Mouse (Mus musculus): Measurements from ENCODE around the gene Lamc1. TPM values are rescaled to one million over a fixed set of nuclear protein-coding genes. Genes with fewer than 3 reads are reported as not detected.

The Lamc1 gene
- polyA plus RNA-seq, 1 experiment from 2014 or later = 41.6 TPM

DNA sequence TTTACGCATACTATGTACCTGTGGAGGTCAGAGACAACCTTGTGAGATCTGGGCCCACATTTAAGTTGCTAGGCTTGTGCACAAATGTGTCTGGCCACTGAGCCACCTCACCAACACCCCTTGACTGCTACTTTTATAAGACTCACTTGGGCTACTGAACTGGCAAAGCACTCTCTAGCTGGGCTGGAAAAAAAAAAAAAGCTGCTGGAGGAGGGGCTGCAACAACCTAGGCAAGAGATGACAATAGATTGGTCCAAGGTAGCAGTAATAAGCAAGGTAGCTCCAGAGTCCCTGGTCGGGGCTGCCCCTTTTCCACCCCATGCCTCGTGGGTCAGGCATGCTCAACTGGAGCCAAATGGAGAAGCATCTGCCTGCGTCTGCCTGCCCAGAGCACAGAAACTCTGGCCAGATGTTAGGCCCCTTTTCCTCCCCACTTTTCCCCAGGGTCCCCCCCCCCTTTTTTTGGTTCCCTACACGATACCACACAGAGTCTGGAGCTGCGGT is 63.7 kb downstream of the Lamc1 start:
- Histone ChIP-seq H3K36me3 (ENCODE audit: control insufficient read depth, insufficient read depth, low read length) (no peaks in the 10 kb centered on the region), H3K27ac (replicated peaks) (0 out of 2 replicates have a peak overlapping the region, but pooled peaks have one; percentile 13), H3K9ac (ENCODE audit: low read length) (no peak overlapping the region), H3K27me3 (ENCODE audit: control insufficient read depth, insufficient read depth, low read length) (no peaks in the 10 kb centered on the region), H3K4me2 (replicated peaks; ENCODE audit: low read depth) (no peak overlapping the region), H3K4me1 (replicated peaks; ENCODE audit: control insufficient read depth, insufficient read depth) (peaks cover 14% of the 10 kb centered on the region), H3K9me3 (ENCODE audit: control insufficient read depth, low read length) (no peaks in the 10 kb centered on the region), H3K4me3 (ENCODE audit: low read depth, low read length) (no peak overlapping the region)
- DNase-seq (ENCODE audit: low spot score) = no peak
- TF ChIP-seq EP300 (optimal IDR thresholded peaks at IDR 0.05) (no peak), CTCF (IDR thresholded peaks at IDR 0.05; ENCODE audit: low read depth) (no peak)
- 68% methylated on average over 6 of the region's 6 CpGs for WGBS
- no peak for ATAC-seq (ENCODE audit: low FRiP score, low TSS enrichment)

DNA sequence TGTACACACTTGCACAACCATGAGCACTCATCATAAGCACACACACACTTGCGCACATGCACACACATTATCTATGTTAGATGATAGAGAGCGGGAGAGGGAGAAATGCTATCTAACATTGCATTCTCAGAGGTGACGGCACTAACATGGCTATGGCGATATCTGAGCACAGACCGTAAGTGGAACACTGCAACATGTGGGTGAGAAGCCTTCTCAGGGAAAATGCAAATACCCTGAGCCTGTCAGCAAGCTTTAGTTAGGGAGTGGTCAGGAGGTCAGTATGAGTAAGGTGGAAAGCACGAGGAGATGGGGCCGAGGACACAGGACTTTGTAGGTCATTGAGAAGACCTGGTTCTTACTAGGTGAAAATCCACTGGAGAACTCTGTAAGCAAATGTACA is 64.3 kb downstream of the Lamc1 start:
- Histone ChIP-seq H3K4me3 (ENCODE audit: low read depth, low read length) (no peak overlapping the region), H3K27me3 (ENCODE audit: control insufficient read depth, insufficient read depth, low read length) (no peaks in the 10 kb centered on the region), H3K27ac (replicated peaks) (peak overlapping the region; percentile 50; the same call in 1 of the 2 replicates), H3K9ac (ENCODE audit: low read length) (no peak overlapping the region), H3K4me2 (replicated peaks; ENCODE audit: low read depth) (no peak overlapping the region), H3K9me3 (ENCODE audit: control insufficient read depth, low read length) (no peaks in the 10 kb centered on the region), H3K4me1 (replicated peaks; ENCODE audit: control insufficient read depth, insufficient read depth) (peaks cover 14% of the 10 kb centered on the region), H3K36me3 (ENCODE audit: control insufficient read depth, insufficient read depth, low read length) (no peaks in the 10 kb centered on the region)
- ATAC-seq (ENCODE audit: low FRiP score, low TSS enrichment) = peak; percentile 77
- 82% methylated on average over 7 of the region's 7 CpGs for WGBS
- no peak for TF ChIP-seq EP300 (optimal IDR thresholded peaks at IDR 0.05)
- TF ChIP-seq CTCF (IDR thresholded peaks at IDR 0.05; ENCODE audit: low read depth) = no peak
- peak; percentile 53 for DNase-seq (ENCODE audit: low spot score)

DNA sequence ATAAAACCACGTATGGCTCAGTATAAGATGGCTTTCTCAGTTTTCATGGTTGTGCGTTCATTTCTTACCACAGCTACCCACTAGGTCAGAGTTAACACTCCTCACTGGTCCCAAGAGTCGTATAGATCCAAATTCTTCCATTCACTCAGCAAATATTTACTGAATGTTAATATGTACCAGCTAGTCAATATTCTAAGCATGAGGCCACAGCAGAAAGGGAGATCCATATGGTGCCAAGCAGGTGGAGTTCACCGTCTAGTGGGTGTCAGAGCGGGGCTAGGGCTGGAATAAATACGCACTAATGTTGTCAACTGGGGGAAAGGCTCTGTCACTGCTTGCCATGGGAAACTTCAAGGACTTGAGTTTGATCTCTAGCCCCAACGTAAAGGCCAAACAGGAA is 64.9 kb downstream of the Lamc1 start:
- Histone ChIP-seq H3K36me3 (ENCODE audit: control insufficient read depth, insufficient read depth, low read length) (no peaks in the 10 kb centered on the region), H3K9me3 (ENCODE audit: control insufficient read depth, low read length) (no peaks in the 10 kb centered on the region), H3K9ac (ENCODE audit: low read length) (no peak overlapping the region), H3K4me2 (replicated peaks; ENCODE audit: low read depth) (no peak overlapping the region), H3K27me3 (ENCODE audit: control insufficient read depth, insufficient read depth, low read length) (no peaks in the 10 kb centered on the region), H3K4me3 (ENCODE audit: low read depth, low read length) (no peak overlapping the region), H3K27ac (replicated peaks) (peak overlapping the region; percentile 50), H3K4me1 (replicated peaks; ENCODE audit: control insufficient read depth, insufficient read depth) (peaks cover 14% of the 10 kb centered on the region)
- ATAC-seq (ENCODE audit: low FRiP score, low TSS enrichment) (peak; percentile 51), DNase-seq (ENCODE audit: low spot score) (peak; percentile 33)
- TF ChIP-seq EP300 (optimal IDR thresholded peaks at IDR 0.05) (no peak), CTCF (IDR thresholded peaks at IDR 0.05; ENCODE audit: low read depth) (no peak)
- 63% methylated on average over 7 of the region's 7 CpGs for WGBS

DNA sequence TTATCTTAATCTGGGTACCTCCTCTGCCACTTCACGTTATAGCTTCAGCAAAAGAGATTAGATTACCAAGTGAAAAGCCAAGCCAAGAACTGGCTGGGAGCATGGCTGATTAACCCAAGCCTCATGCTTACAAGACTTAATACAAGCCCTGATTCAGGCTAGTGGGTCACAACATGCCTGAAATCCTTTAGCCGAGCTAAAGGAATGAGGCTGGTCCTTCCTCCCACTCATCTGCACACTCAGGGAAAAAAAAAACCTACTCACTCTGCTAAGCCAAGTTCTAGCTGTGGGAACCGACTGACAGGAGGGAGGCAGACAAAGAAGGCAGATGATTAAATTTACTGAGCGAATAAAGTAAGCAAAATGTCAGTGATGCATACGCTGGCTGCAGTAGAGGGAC is 65.7 kb downstream of the Lamc1 start:
- WGBS = 13% methylated on average over 5 of the region's 5 CpGs
- H3K27me3 ChIP-seq (ENCODE audit: control insufficient read depth, insufficient read depth, low read length) = no peaks in the 10 kb centered on the region
- peak overlapping the region; percentile 70 for H3K27ac ChIP-seq (replicated peaks)
- no peak overlapping the region; the same call in 1 of the 2 replicates for H3K4me2 ChIP-seq (replicated peaks; ENCODE audit: low read depth)
- peaks cover 12% of the 10 kb centered on the region for H3K4me1 ChIP-seq (replicated peaks; ENCODE audit: control insufficient read depth, insufficient read depth)
- DNase-seq (ENCODE audit: low spot score) (no peak), ATAC-seq (ENCODE audit: low FRiP score, low TSS enrichment) (no peak)
- TF ChIP-seq CTCF (IDR thresholded peaks at IDR 0.05; ENCODE audit: low read depth) (no peak), EP300 (optimal IDR thresholded peaks at IDR 0.05) (no peak)
- no peak overlapping the region for H3K9ac ChIP-seq (ENCODE audit: low read length)
- no peak overlapping the region for H3K4me3 ChIP-seq (ENCODE audit: low read depth, low read length)
- H3K36me3 ChIP-seq (ENCODE audit: control insufficient read depth, insufficient read depth, low read length) = peaks cover 1% of the 10 kb centered on the region; the same call in 1 of the 2 replicates
- H3K9me3 ChIP-seq (ENCODE audit: control insufficient read depth, low read length) = no peaks in the 10 kb centered on the region

DNA sequence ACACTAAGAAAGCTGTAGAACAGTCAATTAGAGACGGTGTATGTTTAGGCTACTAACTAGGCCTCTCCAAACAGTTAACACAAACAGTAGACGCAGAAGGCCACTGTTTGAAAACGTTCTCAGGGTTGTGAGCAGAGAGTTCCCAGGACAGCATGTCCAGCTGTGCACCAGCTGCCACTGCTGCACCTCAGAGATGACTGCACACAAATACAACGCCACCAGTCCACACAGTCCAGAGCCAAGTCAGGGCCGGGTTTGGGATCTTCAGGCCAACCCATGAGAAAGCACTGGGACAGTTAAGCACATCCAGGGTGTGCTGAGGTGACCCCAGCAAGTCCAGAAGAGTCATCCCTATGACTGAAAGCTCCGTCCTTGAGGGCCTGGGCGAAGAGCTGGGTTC is 67.0 kb downstream of the Lamc1 start:
- DNase-seq (ENCODE audit: low spot score) (peak; percentile 51), ATAC-seq (ENCODE audit: low FRiP score, low TSS enrichment) (peak; percentile 67)
- 32% methylated on average over 7 of the region's 7 CpGs for WGBS
- Histone ChIP-seq H3K4me2 (replicated peaks; ENCODE audit: low read depth) (no peak overlapping the region), H3K4me1 (replicated peaks; ENCODE audit: control insufficient read depth, insufficient read depth) (peaks cover 12% of the 10 kb centered on the region), H3K36me3 (ENCODE audit: control insufficient read depth, insufficient read depth, low read length) (peaks cover 6% of the 10 kb centered on the region; the same call in 1 of the 2 replicates), H3K27me3 (ENCODE audit: control insufficient read depth, insufficient read depth, low read length) (no peaks in the 10 kb centered on the region), H3K9me3 (ENCODE audit: control insufficient read depth, low read length) (no peaks in the 10 kb centered on the region), H3K4me3 (ENCODE audit: low read depth, low read length) (no peak overlapping the region), H3K9ac (ENCODE audit: low read length) (no peak overlapping the region), H3K27ac (replicated peaks) (peak overlapping the region; percentile 86)
- TF ChIP-seq EP300 (optimal IDR thresholded peaks at IDR 0.05) (no peak), CTCF (IDR thresholded peaks at IDR 0.05; ENCODE audit: low read depth) (no peak)

DNA sequence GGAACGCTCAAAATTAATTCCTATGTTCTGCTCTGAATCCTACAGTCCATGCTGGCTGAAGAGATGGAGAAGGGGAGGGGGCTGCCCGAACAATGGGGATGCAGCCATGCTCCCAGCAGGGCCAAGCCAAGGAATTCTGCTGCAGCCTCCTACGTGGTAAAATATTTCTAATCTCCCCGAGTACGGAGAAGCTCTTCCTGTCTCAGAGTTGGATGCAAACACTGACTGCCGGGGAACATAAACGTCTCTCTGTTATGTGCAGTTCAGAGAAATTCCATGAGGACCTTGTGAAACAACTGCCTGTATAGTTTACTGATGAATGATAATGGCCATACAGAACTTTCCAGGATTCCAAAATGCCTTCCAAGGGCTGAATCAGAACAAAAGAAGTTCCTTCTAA is 67.5 kb downstream of the Lamc1 start:
- Histone ChIP-seq H3K4me2 (replicated peaks; ENCODE audit: low read depth) (peak overlapping the region; percentile 35; the same call in 1 of the 2 replicates), H3K4me1 (replicated peaks; ENCODE audit: control insufficient read depth, insufficient read depth) (peaks cover 12% of the 10 kb centered on the region), H3K36me3 (ENCODE audit: control insufficient read depth, insufficient read depth, low read length) (peaks cover 6% of the 10 kb centered on the region; the same call in 1 of the 2 replicates), H3K9me3 (ENCODE audit: control insufficient read depth, low read length) (no peaks in the 10 kb centered on the region), H3K27me3 (ENCODE audit: control insufficient read depth, insufficient read depth, low read length) (no peaks in the 10 kb centered on the region), H3K27ac (replicated peaks) (peak overlapping the region; percentile 86), H3K9ac (ENCODE audit: low read length) (no peak overlapping the region), H3K4me3 (ENCODE audit: low read depth, low read length) (no peak overlapping the region)
- 14% methylated on average over 7 of the region's 7 CpGs for WGBS
- DNase-seq (ENCODE audit: low spot score) (no peak), ATAC-seq (ENCODE audit: low FRiP score, low TSS enrichment) (peak; percentile 41)
- TF ChIP-seq CTCF (IDR thresholded peaks at IDR 0.05; ENCODE audit: low read depth) (no peak), EP300 (optimal IDR thresholded peaks at IDR 0.05) (no peak)

All from stomach, postnatal 0 days (tissue).